Mouse (Mus musculus) layer of hippocampus, postnatal 10 days (tissue): ENCODE data around the gene Gpr22. TPM values are rescaled to one million over a fixed set of nuclear protein-coding genes. Genes with fewer than 3 reads are reported as not detected.

ENCODE experiments used
- DNase-seq, 2 experiments: peaks; one replicate each; pipeline ENCODE4 v3.0.0; 2021; ENCODE audit warnings: low spot score in 2 of 2
- total RNA-seq, 2 experiments: library from RNA; stranded (reverse); gene quantifications; 2 replicates each; pipeline ENCODE4 v1.2.3; 2021

Gene Gpr22
- total RNA-seq, 2 experiments from 2014 or later: 50.5 to 59.9 TPM

DNA sequence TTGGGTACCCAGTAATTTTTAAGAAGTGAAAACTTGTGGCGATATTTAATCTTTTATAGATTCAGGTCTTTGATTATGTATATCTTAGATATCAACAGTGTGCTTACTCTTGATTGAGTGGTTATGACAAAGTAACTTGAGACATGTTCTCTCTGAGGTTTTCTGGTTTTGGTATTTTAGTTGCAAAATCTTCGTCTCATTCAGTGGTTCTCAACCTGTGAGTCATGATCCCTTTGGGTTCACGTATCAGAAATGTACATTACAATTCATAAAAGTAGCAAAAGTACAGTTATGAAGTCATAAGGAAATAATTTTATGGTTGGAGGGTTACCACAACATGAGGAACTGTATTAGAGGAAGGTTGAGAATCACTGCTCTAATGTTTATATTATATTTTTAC, 27.1 kb downstream of the Gpr22 start:
- no peak for DNase-seq

DNA sequence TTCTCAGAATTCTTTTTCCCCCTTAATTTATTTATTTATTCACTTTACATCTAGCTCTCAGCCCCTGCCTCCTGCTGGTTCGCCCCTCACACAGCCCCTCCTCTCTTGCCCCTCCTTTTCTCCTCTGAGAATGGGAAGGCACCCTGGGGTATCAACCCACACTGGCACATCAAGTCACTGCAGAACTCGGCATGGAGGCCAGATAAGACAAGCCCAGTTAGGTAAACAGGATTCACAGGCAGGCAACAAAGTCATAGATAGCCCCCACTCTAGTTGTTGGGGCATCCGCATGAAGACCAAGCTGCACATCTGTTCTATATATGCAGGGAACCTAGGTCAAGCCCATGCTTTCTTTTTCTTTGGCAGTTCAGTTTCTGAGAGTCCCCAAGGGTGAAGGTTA, 46.6 kb downstream of the Gpr22 start:
- DNase-seq: no peak

- DNase-seq: no peak
Observed at GRCm38 (mm10) chr12:31665999-31666398, 47.7 kb downstream of the Gpr22 start.

Other genes with a start within 250 kb of the Gpr22 start
- 10 to 100 TPM; 21.1 to 25.1 TPM for gene Cbll1, start 214.3 kb downstream of the Gpr22 start, total RNA-seq
- 1 to 10 TPM; 5.3 to 7.0 TPM for gene Slc26a4, start 154.0 kb downstream of the Gpr22 start, total RNA-seq
- gene Bcap29, start 79.3 kb downstream of the Gpr22 start, total RNA-seq: 10 to 100 TPM; 20.8 to 22.2 TPM
- 10 to 100 TPM in 1 of 2 experiments, 1 to 10 TPM in 1; 8.4 to 10.0 TPM for gene Dus4l, start 59.1 kb downstream of the Gpr22 start, total RNA-seq
- 10 to 100 TPM; 64.4 to 64.6 TPM for gene Cog5, start 59.1 kb downstream of the Gpr22 start, total RNA-seq
- 10 to 100 TPM; 24.4 to 25.3 TPM for gene Hbp1, start 236.6 kb upstream of the Gpr22 start, total RNA-seq